Mouse (Mus musculus) embryonic facial prominence, embryonic 14.5 days (tissue): Measurements from ENCODE around the gene Engase. TPM values are rescaled to one million over a fixed set of nuclear protein-coding genes. Genes with fewer than 3 reads are reported as not detected.
A peak's percentile ranks its signal among the peaks of the same experiment; 100 is the strongest.

Experiments used
- ATAC-seq: fragments of 200-750 bp; cut with Nextera tagmentation; 2 replicates; pipeline ENCODE4 v1.8.0; 2017; ENCODE audit warnings: low read depth, moderate number of reproducible peaks, moderate TSS enrichment
- DNase-seq: peaks from one replicate; pipeline ENCODE4 v3.0.0-alpha.2; 2015; ENCODE audit warnings: low spot score
- H3K27ac ChIP-seq: fragments of 300-500 bp; sonication (generic); replicated peaks from 2 replicates; pipeline ENCODE4 v1.5.1; 2014; ENCODE audit warnings: low read depth, mild to moderate bottlenecking, low read length, moderate library complexity
- H3K27me3 ChIP-seq: fragments of 300-500 bp; sonication (generic); replicated peaks from 2 replicates; pipeline ENCODE4 v1.6.1; 2014; ENCODE audit warnings: low read length; ENCODE audit not compliant: control insufficient read depth, insufficient read depth
- H3K36me3 ChIP-seq: fragments of 300-500 bp; sonication (generic); 2 replicates; pipeline ENCODE4 v1.6.1; 2014; ENCODE audit warnings: low read length, mixed read lengths; ENCODE audit not compliant: control insufficient read depth, insufficient read depth
- H3K4me1 ChIP-seq: fragments of 300-500 bp; sonication (generic); 2 replicates; pipeline ENCODE4 v1.6.1; 2014; ENCODE audit warnings: antibody characterized with exemption, low read length; ENCODE audit not compliant: control insufficient read depth, insufficient read depth
- H3K4me2 ChIP-seq: fragments of 300-500 bp; sonication (generic); 2 replicates; pipeline ENCODE4 v1.6.1; 2014; ENCODE audit warnings: low read depth, mild to moderate bottlenecking, low read length, moderate library complexity, mixed read lengths
- H3K4me3 ChIP-seq: fragments of 300-500 bp; sonication (generic); 2 replicates; pipeline ENCODE4 v1.5.1; 2014; ENCODE audit warnings: low read depth, mild to moderate bottlenecking, low read length
- H3K9ac ChIP-seq: fragments of 300-500 bp; sonication (generic); 2 replicates; pipeline ENCODE4 v1.6.1; 2014; ENCODE audit warnings: low read depth, mild to moderate bottlenecking, low read length, moderate library complexity, mixed read lengths
- H3K9me3 ChIP-seq: fragments of 300-500 bp; sonication (generic); 2 replicates; pipeline ENCODE4 v1.6.1; 2016; ENCODE audit warnings: low read length; ENCODE audit not compliant: control insufficient read depth
- WGBS: fragments of 180-500 bp; shearing (Covaris S2); extraction: QIAGEN DNeasy Blood & Tissue Kit; methylation state at CpG from one replicate; pipeline ENCODE4 v1.1.7; 2014; 5-methylcytosine and 5-hydroxymethylcytosine counted together
- polyA plus RNA-seq: library from polyadenylated mRNA; unstranded; fragments of >200 nt; fragmentation: Nextera tagmentation; extraction: Ambion mirVana; gene quantifications from 2 replicates; pipeline ENCODE4 v1.2.1, GENCODE M21; 2014

Engase gene
- polyA plus RNA-seq, 1 experiment from 2014 or later = 6.0 TPM

DNA sequence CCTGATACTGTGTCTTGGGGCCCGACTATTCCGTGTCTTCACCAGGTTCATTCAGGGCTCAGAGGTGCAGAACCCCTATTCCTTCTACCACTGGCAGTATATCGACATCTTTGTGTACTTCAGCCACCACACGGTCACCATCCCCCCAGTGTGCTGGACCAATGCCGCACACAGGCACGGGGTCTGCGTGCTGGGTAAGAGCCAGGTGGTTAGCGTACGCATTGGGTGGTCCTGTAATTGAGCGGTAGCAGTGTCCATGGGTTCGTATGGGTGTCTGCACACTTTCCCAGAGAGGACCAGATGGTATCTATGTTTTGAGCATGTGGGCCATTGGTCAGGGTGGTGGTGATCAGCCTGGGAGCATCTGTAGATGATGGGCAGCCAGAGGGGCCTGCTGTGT is 4.6 kb downstream of the Engase start:
- H3K36me3 ChIP-seq = 0 out of 2 replicates have a peak, but pooled peaks cover 9% of the 10 kb centered on the region
- no peak overlapping the region for H3K4me2 ChIP-seq
- H3K27me3 ChIP-seq = no peaks in the 10 kb centered on the region
- H3K4me1 ChIP-seq = 0 out of 2 replicates have a peak, but pooled peaks cover 5% of the 10 kb centered on the region
- 92% methylated on average over 11 of the region's 11 CpGs for WGBS
- H3K4me3 ChIP-seq = no peak overlapping the region
- DNase-seq (no peak), ATAC-seq (no peak)
- H3K9me3 ChIP-seq = no peaks in the 10 kb centered on the region
- H3K27ac ChIP-seq = no peak overlapping the region
- H3K9ac ChIP-seq = no peak overlapping the region

DNA sequence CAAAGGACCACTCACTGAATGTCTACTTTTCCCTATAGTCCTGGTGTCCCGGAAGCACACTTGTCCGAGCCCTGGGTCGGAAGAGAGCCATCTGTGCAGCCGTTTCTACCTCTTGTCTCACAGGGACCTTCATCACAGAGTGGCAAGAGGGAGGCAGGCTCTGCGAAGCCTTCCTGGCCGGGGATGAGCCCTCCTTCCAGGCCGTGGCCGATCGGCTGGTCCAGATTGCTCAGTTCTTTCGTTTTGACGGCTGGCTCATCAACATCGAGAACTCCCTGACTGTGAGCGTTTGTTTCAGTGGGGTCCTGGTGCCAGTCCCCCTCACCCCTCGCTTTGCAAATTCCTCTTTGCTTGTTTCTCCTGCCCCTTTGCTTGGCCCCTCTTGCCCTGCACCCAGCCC is 5.1 kb downstream of the Engase start:
- H3K9ac ChIP-seq = no peak overlapping the region
- H3K36me3 ChIP-seq = 0 out of 2 replicates have a peak, but pooled peaks cover 9% of the 10 kb centered on the region
- no peak overlapping the region for H3K27ac ChIP-seq
- H3K4me1 ChIP-seq = 0 out of 2 replicates have a peak, but pooled peaks cover 5% of the 10 kb centered on the region
- no peaks in the 10 kb centered on the region for H3K9me3 ChIP-seq
- 81% methylated on average over 14 of the region's 14 CpGs for WGBS
- DNase-seq (no peak), ATAC-seq (no peak)
- H3K4me3 ChIP-seq = no peak overlapping the region
- no peaks in the 10 kb centered on the region for H3K27me3 ChIP-seq
- no peak overlapping the region for H3K4me2 ChIP-seq

GRCm38 (mm10) chr11:118484169-118484568 is 7.5 kb downstream of the Engase start:
- DNase-seq = no peak
- H3K4me1 ChIP-seq = no peaks in the 10 kb centered on the region
- no peak overlapping the region for H3K9ac ChIP-seq
- no peak overlapping the region for H3K4me3 ChIP-seq
- ATAC-seq = no peak
- no peak overlapping the region for H3K27ac ChIP-seq
- no peak overlapping the region for H3K4me2 ChIP-seq
- no peaks in the 10 kb centered on the region for H3K9me3 ChIP-seq
- 0 out of 2 replicates have a peak, but pooled peaks cover 8% of the 10 kb centered on the region for H3K36me3 ChIP-seq
- no peaks in the 10 kb centered on the region for H3K27me3 ChIP-seq
- WGBS = 81% methylated on average over 8 of the region's 8 CpGs

DNA sequence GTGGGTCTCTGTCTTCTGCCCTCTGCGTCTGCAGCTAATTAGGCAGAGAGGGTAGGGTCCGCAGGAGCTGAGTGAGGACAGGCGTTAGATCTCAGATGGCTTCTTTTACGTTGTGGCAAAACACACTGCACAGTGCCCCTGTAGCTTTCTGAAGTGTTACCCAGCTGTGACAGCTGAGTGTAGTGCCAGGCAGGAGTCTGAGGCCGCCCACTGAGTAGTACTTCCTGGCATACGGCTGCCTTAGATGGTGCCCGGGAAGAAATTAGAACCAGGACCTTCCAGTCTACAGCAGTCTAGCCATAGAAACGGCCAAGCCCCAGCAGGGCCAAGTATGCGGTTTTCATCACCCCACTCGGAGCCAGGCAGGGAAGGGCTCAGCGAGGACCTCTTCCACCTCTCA is 8.7 kb downstream of the Engase start:
- DNase-seq (no peak), ATAC-seq (no peak)
- no peaks in the 10 kb centered on the region for H3K36me3 ChIP-seq
- no peaks in the 10 kb centered on the region for H3K27me3 ChIP-seq
- no peaks in the 10 kb centered on the region for H3K4me1 ChIP-seq
- H3K9me3 ChIP-seq = no peaks in the 10 kb centered on the region
- H3K4me3 ChIP-seq = no peak overlapping the region
- no peak overlapping the region for H3K9ac ChIP-seq
- WGBS = 47% methylated on average over 11 of the region's 11 CpGs
- no peak overlapping the region for H3K4me2 ChIP-seq
- H3K27ac ChIP-seq = no peak overlapping the region

- DNase-seq (no peak), ATAC-seq (no peak)
- Histone ChIP-seq H3K27ac (no peak overlapping the region), H3K4me3 (no peak overlapping the region), H3K9me3 (no peaks in the 10 kb centered on the region), H3K27me3 (no peaks in the 10 kb centered on the region), H3K9ac (no peak overlapping the region), H3K36me3 (no peaks in the 10 kb centered on the region), H3K4me2 (no peak overlapping the region), H3K4me1 (0 out of 2 replicates have a peak, but pooled peaks cover 2% of the 10 kb centered on the region)
- 92% methylated on average over 3 of the region's 3 CpGs for WGBS
Observed at GRCm38 (mm10) chr11:118485780-118486179, 9.2 kb downstream of the Engase start.

DNA sequence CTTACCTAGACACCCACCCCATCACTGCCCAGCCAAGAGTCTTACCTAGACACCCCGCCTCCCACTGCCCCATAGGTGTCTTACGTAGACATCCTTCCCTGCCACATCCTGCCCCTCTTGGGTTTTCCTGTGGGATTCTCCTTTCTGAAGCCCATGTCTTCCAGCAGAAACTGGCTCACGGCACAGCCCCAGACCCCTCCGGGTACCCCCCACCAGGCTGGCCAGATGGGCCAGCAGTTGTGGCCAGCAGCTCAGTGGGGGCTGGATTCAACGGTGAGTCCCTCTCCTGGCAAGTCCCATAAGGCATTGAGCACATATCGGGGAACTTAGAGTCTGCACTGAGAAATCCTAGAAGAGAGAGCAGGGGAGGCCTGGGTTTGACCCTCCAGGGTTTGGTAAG is 9.7 kb downstream of the Engase start:
- H3K27ac ChIP-seq = no peak overlapping the region
- H3K4me2 ChIP-seq = no peak overlapping the region
- DNase-seq (no peak), ATAC-seq (no peak)
- H3K36me3 ChIP-seq = no peaks in the 10 kb centered on the region
- no peaks in the 10 kb centered on the region for H3K9me3 ChIP-seq
- 82% methylated on average over 6 of the region's 6 CpGs for WGBS
- 0 out of 2 replicates have a peak, but pooled peaks cover 3% of the 10 kb centered on the region for H3K4me1 ChIP-seq
- H3K9ac ChIP-seq = no peak overlapping the region
- H3K27me3 ChIP-seq = no peaks in the 10 kb centered on the region
- H3K4me3 ChIP-seq = no peak overlapping the region

DNA sequence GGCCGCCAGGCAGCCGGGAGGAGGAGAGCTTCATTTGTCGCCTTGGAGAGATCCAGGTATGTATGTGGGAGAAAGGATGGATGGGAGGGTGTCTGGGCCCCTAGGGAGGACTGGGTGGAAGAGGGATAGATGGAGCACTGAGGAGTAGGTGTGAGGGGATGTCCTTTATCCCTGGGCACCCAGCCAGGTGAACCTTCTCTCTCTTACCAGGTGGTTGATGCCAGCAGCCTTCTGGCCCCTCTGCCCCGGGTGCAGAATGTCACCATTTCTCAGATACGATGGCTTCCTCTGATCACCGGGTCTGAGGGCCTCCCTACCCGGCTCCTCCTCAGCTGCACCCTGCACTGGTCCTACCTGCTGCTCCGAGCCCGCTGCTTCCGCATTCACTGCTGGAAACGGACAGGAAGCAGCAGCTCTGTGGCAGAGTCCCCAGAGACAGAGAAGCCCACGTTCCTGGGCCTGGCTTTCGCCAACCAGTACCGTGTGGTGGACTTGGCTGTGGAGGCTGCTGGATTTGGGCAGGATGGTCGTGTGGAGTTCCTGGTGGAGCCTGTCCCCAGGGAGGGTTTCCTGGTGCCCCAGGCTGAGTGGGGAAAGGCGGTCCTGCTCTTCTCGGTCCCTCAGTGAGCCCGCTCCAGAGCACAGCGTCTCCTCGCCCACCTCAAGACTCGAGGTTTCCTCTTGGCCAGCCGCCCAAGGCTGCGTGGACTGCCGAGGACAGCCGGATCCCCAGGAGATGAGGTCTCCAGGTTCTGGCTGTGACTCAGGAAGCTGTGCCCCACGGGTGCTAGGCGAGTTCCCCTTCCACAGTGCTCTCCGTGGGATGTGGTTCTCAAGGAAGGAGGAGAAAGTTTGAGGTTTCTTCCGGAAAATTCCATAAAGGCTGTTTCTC is 10.5 kb downstream of the Engase start:
- ATAC-seq = no peak
- DNase-seq = no peak
- H3K36me3 ChIP-seq = no peaks in the 10 kb centered on the region
- no peak overlapping the region for H3K27ac ChIP-seq
- no peak overlapping the region for H3K9ac ChIP-seq
- no peak overlapping the region for H3K4me2 ChIP-seq
- 0 out of 2 replicates have a peak, but pooled peaks cover 3% of the 10 kb centered on the region for H3K4me1 ChIP-seq
- H3K27me3 ChIP-seq = no peaks in the 10 kb centered on the region
- 82% methylated on average over 29 of the region's 29 CpGs for WGBS
- H3K9me3 ChIP-seq = no peaks in the 10 kb centered on the region
- no peak overlapping the region for H3K4me3 ChIP-seq

DNA sequence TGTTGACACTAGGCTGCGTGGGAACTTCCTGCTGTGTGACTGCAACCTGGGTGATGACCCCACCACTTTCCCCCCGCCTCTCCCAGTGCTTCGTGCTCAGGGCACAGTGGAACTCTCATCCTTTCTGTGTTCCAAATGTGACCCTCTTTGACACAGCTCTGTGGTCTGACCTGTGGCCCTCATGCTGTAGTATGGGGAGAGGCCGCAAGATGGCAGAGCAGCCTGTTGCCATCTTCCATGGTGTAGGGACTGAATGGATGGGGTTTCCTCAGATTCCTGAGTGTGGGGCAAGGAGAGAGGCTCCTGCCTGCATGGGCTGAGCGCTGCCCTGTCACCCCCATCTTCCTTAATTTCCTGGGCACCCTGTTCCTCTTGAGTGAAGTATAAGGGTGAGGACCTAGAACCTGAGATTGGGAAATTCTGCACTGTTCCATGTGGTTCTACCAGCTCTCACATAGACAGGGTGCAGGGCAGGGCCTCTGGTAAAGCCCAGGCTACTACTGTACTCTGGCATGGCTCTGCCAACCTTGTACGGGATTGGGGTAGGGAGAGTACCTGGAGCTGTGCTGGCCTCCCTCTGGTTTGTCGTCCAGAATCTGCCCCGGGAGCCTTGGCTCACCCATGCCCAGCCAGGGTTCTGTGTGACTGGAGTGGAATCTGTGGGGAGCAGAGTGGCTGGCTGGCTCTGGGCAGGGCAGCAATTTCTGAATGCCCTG is 11.7 kb downstream of the Engase start:
- Histone ChIP-seq H3K27me3 (no peaks in the 10 kb centered on the region), H3K27ac (no peak overlapping the region; the same call in 1 of the 2 replicates), H3K9ac (0 out of 2 replicates have a peak overlapping the region, but pooled peaks have one; percentile 6), H3K4me3 (no peak overlapping the region), H3K4me1 (0 out of 2 replicates have a peak, but pooled peaks cover 3% of the 10 kb centered on the region), H3K9me3 (no peaks in the 10 kb centered on the region), H3K4me2 (no peak overlapping the region), H3K36me3 (no peaks in the 10 kb centered on the region)
- DNase-seq = no peak
- 70% methylated on average over 8 of the region's 8 CpGs for WGBS
- no peak for ATAC-seq
